Mouse (Mus musculus) heart, embryonic 10.5 days (tissue): Measurements from ENCODE around the gene Cox6a2. TPM values are rescaled to one million over a fixed set of nuclear protein-coding genes. Genes with fewer than 3 reads are reported as not detected.
A peak's percentile ranks its signal among the peaks of the same experiment; 100 is the strongest.

Experiments
- DNase-seq: peaks from one replicate; pipeline ENCODE4 v3.0.0-alpha.2; 2017; ENCODE audit warnings: low spot score
- H3K27ac ChIP-seq: fragments of 300-500 bp; sonication (generic); 2 replicates; pipeline ENCODE4 v1.5.1; 2016; ENCODE audit warnings: mild to moderate bottlenecking
- H3K27me3 ChIP-seq: fragments of 300-500 bp; sonication (generic); 2 replicates; pipeline ENCODE4 v1.6.1; 2016; ENCODE audit warnings: mild to moderate bottlenecking; ENCODE audit not compliant: poor library complexity, insufficient read depth, severe bottlenecking
- H3K36me3 ChIP-seq: fragments of 300-500 bp; sonication (generic); 2 replicates; pipeline ENCODE4 v1.6.1; 2016; ENCODE audit warnings: mild to moderate bottlenecking, moderate library complexity
- H3K4me1 ChIP-seq: fragments of 300-500 bp; sonication (generic); 2 replicates; pipeline ENCODE4 v1.6.1; 2016; ENCODE audit warnings: mild to moderate bottlenecking
- H3K4me3 ChIP-seq: fragments of 300-500 bp; sonication (generic); 2 replicates; pipeline ENCODE4 v1.5.1; 2016; ENCODE audit warnings: mild to moderate bottlenecking, moderate library complexity
- H3K9me3 ChIP-seq: fragments of 300-500 bp; sonication (generic); 2 replicates; pipeline ENCODE4 v1.6.1; 2016; ENCODE audit warnings: mild to moderate bottlenecking, moderate library complexity
- WGBS: fragments of 180-500 bp; shearing (Covaris S2); methylation state at CpG from one replicate; pipeline ENCODE4 v1.1.7; 2016; 5-methylcytosine and 5-hydroxymethylcytosine counted together
- polyA plus RNA-seq: library from polyadenylated mRNA; unstranded; fragments of >200 nt; fragmentation: Nextera tagmentation; extraction: Ambion mirVana; gene quantifications from 2 replicates; pipeline ENCODE4 v1.2.1, GENCODE M21; 2016

Cox6a2 gene
- polyA plus RNA-seq, 1 experiment from 2014 or later = 258 TPM

DNA sequence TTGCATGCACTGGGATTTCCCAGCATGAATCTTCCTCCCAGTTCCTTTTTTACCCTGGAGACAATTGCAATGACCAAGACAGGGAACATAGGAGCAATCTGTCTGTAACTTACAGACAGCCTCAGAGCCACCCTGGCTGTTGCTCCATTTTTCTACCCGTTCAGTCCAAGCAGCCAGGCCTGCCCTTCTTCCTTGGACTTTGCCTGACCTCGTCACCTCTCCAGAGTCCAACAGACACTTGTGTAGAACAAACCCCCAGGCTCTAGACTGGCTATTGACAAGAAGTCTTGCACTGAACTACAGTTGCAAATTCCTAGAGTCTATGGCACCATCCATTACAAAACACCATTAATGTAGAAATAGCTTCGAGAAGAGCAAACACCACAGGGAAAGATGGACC lies 3.6 kb upstream of the Cox6a2 start:
- H3K4me3 ChIP-seq = no peak overlapping the region
- no peaks in the 10 kb centered on the region for H3K36me3 ChIP-seq
- H3K27ac ChIP-seq = no peak overlapping the region
- H3K4me1 ChIP-seq = no peaks in the 10 kb centered on the region
- H3K9me3 ChIP-seq = no peaks in the 10 kb centered on the region
- WGBS = 57% methylated on average over 3 of the region's 3 CpGs
- H3K27me3 ChIP-seq = no peaks in the 10 kb centered on the region; the same call in 1 of the 2 replicates
- no peak for DNase-seq

- peak; percentile 81 for DNase-seq
- no peaks in the 10 kb centered on the region for H3K9me3 ChIP-seq
- H3K4me3 ChIP-seq = no peak overlapping the region
- no peaks in the 10 kb centered on the region for H3K27me3 ChIP-seq
- no peak overlapping the region for H3K27ac ChIP-seq
- peaks cover 3% of the 10 kb centered on the region; the same call in 1 of the 2 replicates for H3K4me1 ChIP-seq
- WGBS = 9% methylated on average over 4 of the region's 4 CpGs
- peaks cover 4% of the 10 kb centered on the region; the same call in 1 of the 2 replicates for H3K36me3 ChIP-seq
Observed at GRCm38 (mm10) chr7:128208187-128208586, 2.0 kb upstream of the Cox6a2 start.

- 66% methylated on average over 18 of the region's 18 CpGs for WGBS
- Histone ChIP-seq H3K27me3 (no peaks in the 10 kb centered on the region), H3K4me3 (peak overlapping the region; percentile 59), H3K4me1 (peaks cover 4% of the 10 kb centered on the region; the same call in 1 of the 2 replicates), H3K9me3 (no peaks in the 10 kb centered on the region), H3K36me3 (peaks cover 4% of the 10 kb centered on the region; the same call in 1 of the 2 replicates), H3K27ac (peak overlapping the region; percentile 90)
- DNase-seq = no peak
Observed at GRCm38 (mm10) chr7:128205695-128206094, 492 bp downstream of the Cox6a2 start.

DNA sequence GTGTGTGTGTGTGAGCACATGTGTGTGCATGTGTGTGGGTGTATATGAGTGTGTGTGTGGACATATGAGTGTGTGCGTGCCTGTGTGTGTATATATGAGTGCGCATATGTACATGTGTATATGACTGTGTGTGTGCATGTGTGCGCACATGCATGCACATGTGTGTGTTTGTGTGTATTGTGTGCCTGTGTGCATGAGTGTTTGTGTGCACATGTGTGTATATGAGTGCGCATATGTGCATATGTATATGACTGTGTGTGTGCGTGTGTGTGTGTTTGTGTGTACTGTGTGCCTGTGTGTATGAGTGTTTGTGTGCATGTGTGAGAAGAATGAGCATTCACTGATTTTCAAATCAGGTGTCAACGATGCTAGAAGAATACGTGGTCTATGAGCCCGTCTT lies 2.0 kb downstream of the Cox6a2 start:
- no peak overlapping the region for H3K27ac ChIP-seq
- peaks cover 4% of the 10 kb centered on the region; the same call in 1 of the 2 replicates for H3K36me3 ChIP-seq
- H3K4me1 ChIP-seq = peaks cover 4% of the 10 kb centered on the region; the same call in 1 of the 2 replicates
- H3K4me3 ChIP-seq = no peak overlapping the region
- WGBS = 88% methylated on average over 8 of the region's 8 CpGs
- DNase-seq = peak; percentile 58
- no peaks in the 10 kb centered on the region for H3K27me3 ChIP-seq
- no peaks in the 10 kb centered on the region for H3K9me3 ChIP-seq

DNA sequence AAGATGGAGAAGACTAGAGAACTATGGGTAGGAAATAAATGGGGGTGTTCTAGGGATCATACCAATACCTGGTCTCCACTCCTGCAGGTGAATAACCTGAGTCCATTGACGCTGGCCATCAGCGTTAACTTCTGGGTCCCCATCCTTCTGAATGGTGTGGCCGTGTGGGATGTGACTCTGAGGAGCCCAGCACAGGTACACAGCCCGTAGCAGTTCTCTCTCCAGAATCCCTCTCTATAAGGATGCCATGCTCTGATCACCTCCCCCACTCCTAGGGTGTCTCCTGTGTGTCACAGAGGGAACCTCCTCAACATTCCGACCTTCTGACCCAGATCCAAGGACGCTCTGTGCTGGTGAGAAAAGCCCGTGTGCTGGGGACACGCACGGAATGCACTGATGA lies 3.1 kb downstream of the Cox6a2 start:
- Histone ChIP-seq H3K4me1 (peaks cover 4% of the 10 kb centered on the region; the same call in 1 of the 2 replicates), H3K9me3 (no peaks in the 10 kb centered on the region), H3K36me3 (peaks cover 4% of the 10 kb centered on the region; the same call in 1 of the 2 replicates), H3K4me3 (no peak overlapping the region), H3K27ac (no peak overlapping the region), H3K27me3 (no peaks in the 10 kb centered on the region)
- DNase-seq = peak; percentile 50
- 72% methylated on average over 9 of the region's 9 CpGs for WGBS

DNA sequence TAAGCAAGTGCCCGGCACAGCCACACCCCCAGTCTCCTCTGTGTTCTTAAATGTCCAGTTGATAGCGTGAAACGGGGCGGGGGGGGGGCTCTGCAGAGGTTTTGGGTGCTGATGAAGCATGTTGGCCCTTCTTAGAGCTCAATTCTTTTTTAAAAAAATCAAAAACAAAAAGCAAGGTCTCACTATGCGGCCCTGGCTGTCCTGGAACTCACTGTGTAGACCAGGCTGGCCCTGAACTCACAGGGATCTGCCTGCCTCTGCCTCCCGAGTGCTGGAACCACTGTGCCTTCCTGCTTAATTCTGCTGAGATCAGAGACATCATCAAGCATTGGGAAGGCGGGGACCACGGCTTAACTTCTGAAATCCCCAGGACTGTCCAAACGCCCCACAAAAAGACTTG lies 4.6 kb downstream of the Cox6a2 start:
- Histone ChIP-seq H3K27ac (no peak overlapping the region), H3K36me3 (peaks cover 4% of the 10 kb centered on the region; the same call in 1 of the 2 replicates), H3K9me3 (no peaks in the 10 kb centered on the region), H3K27me3 (no peaks in the 10 kb centered on the region), H3K4me1 (peaks cover 4% of the 10 kb centered on the region; the same call in 1 of the 2 replicates), H3K4me3 (no peak overlapping the region)
- WGBS = 86% methylated on average over 9 of the region's 9 CpGs
- DNase-seq = no peak

GRCm38 (mm10) chr7:128181691-128182090 lies 24.5 kb downstream of the Cox6a2 start:
- Histone ChIP-seq H3K36me3 (no peaks in the 10 kb centered on the region), H3K9me3 (no peaks in the 10 kb centered on the region), H3K27me3 (no peaks in the 10 kb centered on the region), H3K4me3 (no peak overlapping the region), H3K27ac (no peak overlapping the region), H3K4me1 (no peaks in the 10 kb centered on the region)
- no peak for DNase-seq
- 87% methylated on average over 10 of the region's 10 CpGs for WGBS

DNA sequence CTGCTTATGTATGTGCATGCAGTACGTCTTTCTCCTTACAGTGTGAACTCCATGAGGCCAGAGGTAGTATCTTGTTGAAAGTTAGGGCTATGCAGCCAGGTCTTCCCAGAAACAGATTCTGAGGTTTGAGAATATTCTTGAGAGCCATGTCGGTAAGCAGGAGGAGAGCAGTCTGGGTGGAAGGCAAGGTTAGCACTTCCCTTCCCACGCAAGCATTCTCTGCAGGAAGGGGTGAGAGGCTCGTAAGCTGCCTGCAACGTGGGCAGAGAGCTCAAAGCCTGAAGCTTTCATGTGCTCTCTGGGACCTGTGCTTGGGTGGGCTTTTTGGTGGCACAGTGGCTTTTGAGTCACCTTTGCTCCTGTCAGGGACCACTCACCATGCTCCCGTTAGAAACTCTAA lies 25.6 kb downstream of the Cox6a2 start:
- DNase-seq = no peak
- 65% methylated on average over 6 of the region's 6 CpGs for WGBS
- no peak overlapping the region for H3K27ac ChIP-seq
- H3K36me3 ChIP-seq = no peaks in the 10 kb centered on the region
- no peaks in the 10 kb centered on the region for H3K27me3 ChIP-seq
- H3K9me3 ChIP-seq = no peaks in the 10 kb centered on the region
- no peak overlapping the region for H3K4me3 ChIP-seq
- H3K4me1 ChIP-seq = no peaks in the 10 kb centered on the region

- no peak overlapping the region for H3K4me3 ChIP-seq
- H3K9me3 ChIP-seq = no peaks in the 10 kb centered on the region
- H3K36me3 ChIP-seq = no peaks in the 10 kb centered on the region
- WGBS = 71% methylated on average over 7 of the region's 7 CpGs
- DNase-seq = no peak
- H3K27ac ChIP-seq = no peak overlapping the region
- H3K27me3 ChIP-seq = no peaks in the 10 kb centered on the region
- no peaks in the 10 kb centered on the region for H3K4me1 ChIP-seq
Observed at GRCm38 (mm10) chr7:128180126-128180525, 26.1 kb downstream of the Cox6a2 start.

DNA sequence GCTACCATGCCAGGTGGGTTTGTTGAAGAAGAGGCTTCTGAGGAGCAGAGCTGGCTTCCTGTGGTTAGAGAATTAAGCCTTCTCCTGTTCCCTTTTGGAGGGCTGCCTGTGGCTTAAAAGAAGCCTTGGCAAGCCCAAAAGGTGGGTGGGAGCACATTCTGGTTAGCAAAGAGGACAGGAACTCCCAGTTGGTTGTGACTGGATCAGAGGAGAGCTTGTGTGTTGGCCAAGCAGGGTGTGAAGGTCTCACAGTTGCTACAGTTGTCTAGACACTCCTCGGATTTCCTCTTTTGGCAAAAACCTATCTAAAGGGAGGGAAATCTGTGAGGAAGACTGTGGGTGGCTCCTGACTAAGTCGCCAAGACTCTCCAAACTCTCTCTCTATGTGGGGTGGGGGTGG lies 27.8 kb downstream of the Cox6a2 start:
- 57% methylated on average over 2 of the region's 2 CpGs for WGBS
- Histone ChIP-seq H3K36me3 (no peaks in the 10 kb centered on the region), H3K27me3 (no peaks in the 10 kb centered on the region), H3K27ac (no peak overlapping the region), H3K4me3 (no peak overlapping the region), H3K4me1 (no peaks in the 10 kb centered on the region), H3K9me3 (no peaks in the 10 kb centered on the region)
- no peak for DNase-seq

- H3K4me3 ChIP-seq = no peak overlapping the region
- no peaks in the 10 kb centered on the region for H3K36me3 ChIP-seq
- 84% methylated on average over 3 of the region's 3 CpGs for WGBS
Observed at GRCm38 (mm10) chr7:128169996-128170395, 36.2 kb downstream of the Cox6a2 start.

GRCm38 (mm10) chr7:128166391-128166790 lies 39.8 kb downstream of the Cox6a2 start:
- H3K27me3 ChIP-seq = no peaks in the 10 kb centered on the region
- 82% methylated on average over 7 of the region's 7 CpGs for WGBS
- H3K4me3 ChIP-seq = no peak overlapping the region
- H3K4me1 ChIP-seq = no peaks in the 10 kb centered on the region
- H3K36me3 ChIP-seq = no peaks in the 10 kb centered on the region
- no peak overlapping the region for H3K27ac ChIP-seq
- peak; percentile 25 for DNase-seq
- no peaks in the 10 kb centered on the region for H3K9me3 ChIP-seq

More at GRCm38 (mm10) chr7:128169996-128170395, 36.2 kb downstream of the Cox6a2 start:
- H3K4me1 ChIP-seq = no peaks in the 10 kb centered on the region
- H3K9me3 ChIP-seq = no peaks in the 10 kb centered on the region
- H3K27ac ChIP-seq = no peak overlapping the region
- H3K27me3 ChIP-seq = no peaks in the 10 kb centered on the region
- no peak for DNase-seq

GRCm38 (mm10) chr7:128164001-128164400 lies 42.2 kb downstream of the Cox6a2 start:
- Histone ChIP-seq H3K4me1 (no peaks in the 10 kb centered on the region), H3K27ac (no peak overlapping the region), H3K4me3 (no peak overlapping the region), H3K27me3 (no peaks in the 10 kb centered on the region), H3K36me3 (no peaks in the 10 kb centered on the region), H3K9me3 (no peaks in the 10 kb centered on the region)
- WGBS = 91% methylated on average over 4 of the region's 4 CpGs
- DNase-seq = no peak
